ENCODE assay signal across 20 mouse cellular contexts in genomic region chr3:6886200-6887052, GRCm38 (mm10).
DNase-seq lines count a peak whose midpoint lies in the region; ATAC-seq lines count a peak whose summit lies in the region.
"Had no signal": no experiment of that assay in that cellular context is flagged by ENCODE, and none has a peak within 500 bp of the region (broad histone marks: within the 10 kb centered on the region; RNA-seq: fewer than 3 reads in every experiment).

No protein-coding gene starts in this region.

- peak; percentile 62; the same call in 1 of the 2 replicates for ATAC-seq in embryonic facial prominence, embryonic 14.5 days (ENCODE audit: low read depth)
- peak; percentile 84 for ATAC-seq in forebrain, embryonic 12.5 days (ENCODE audit: low FRiP score)
- ATAC-seq in hindbrain, embryonic 13.5 days (ENCODE audit: low FRiP score), result peak; percentile 92
- peak; percentile 71; the same call in 1 of the 2 replicates for ATAC-seq in midbrain, embryonic 16.5 days

- no peaks in the 10 kb centered on the region for H3K36me3 ChIP-seq in embryonic facial prominence, embryonic 14.5 days (ENCODE audit: control insufficient read depth, insufficient read depth, low read length)
- no peaks in the 10 kb centered on the region for H3K36me3 ChIP-seq in embryonic facial prominence, embryonic 10.5 days (replicated peaks)
- no peaks in the 10 kb centered on the region for H3K36me3 ChIP-seq in forebrain, embryonic 12.5 days (replicated peaks)
- no peaks in the 10 kb centered on the region for H3K36me3 ChIP-seq in hindbrain, embryonic 13.5 days
- H3K36me3 ChIP-seq in midbrain, embryonic 16.5 days (ENCODE audit: control insufficient read depth, insufficient read depth, low read length), result no peaks in the 10 kb centered on the region
- H3K36me3 ChIP-seq: embryonic facial prominence, embryonic 12.5 days; heart, embryonic 15.5 days; liver, embryonic 15.5 days had no signal

- no peaks in the 10 kb centered on the region for H3K27me3 ChIP-seq in embryonic facial prominence, embryonic 14.5 days (replicated peaks; ENCODE audit: control insufficient read depth, insufficient read depth, low read length)
- no peaks in the 10 kb centered on the region for H3K27me3 ChIP-seq in embryonic facial prominence, embryonic 10.5 days (replicated peaks; ENCODE audit: low read depth, poor library complexity, severe bottlenecking)
- peaks cover 14% of the 10 kb centered on the region for H3K27me3 ChIP-seq in forebrain, embryonic 12.5 days
- no peaks in the 10 kb centered on the region for H3K27me3 ChIP-seq in hindbrain, embryonic 13.5 days
- no peaks in the 10 kb centered on the region for H3K27me3 ChIP-seq in midbrain, embryonic 16.5 days (ENCODE audit: control insufficient read depth, insufficient read depth, low read depth, low read length)
- H3K27me3 ChIP-seq: embryonic facial prominence, embryonic 12.5 days; heart, embryonic 15.5 days; liver, embryonic 15.5 days had no signal

- H3K27ac ChIP-seq in embryonic facial prominence, embryonic 14.5 days (replicated peaks; ENCODE audit: low read depth, low read length), result no peak overlapping the region
- H3K27ac ChIP-seq in embryonic facial prominence, embryonic 10.5 days (replicated peaks), result no peak overlapping the region
- H3K27ac ChIP-seq in forebrain, embryonic 12.5 days, result no peak overlapping the region
- no peak overlapping the region for H3K27ac ChIP-seq in hindbrain, embryonic 13.5 days
- H3K27ac ChIP-seq in midbrain, embryonic 16.5 days (ENCODE audit: low read length), result no peak overlapping the region
- H3K27ac ChIP-seq: embryonic facial prominence, embryonic 12.5 days; heart, adult 2 months; heart, embryonic 15.5 days; liver, embryonic 15.5 days had no signal

- no peak for DNase-seq in embryonic facial prominence, embryonic 14.5 days (ENCODE audit: low spot score)
- no peak for DNase-seq in embryonic facial prominence, embryonic 10.5 days (ENCODE audit: low spot score)
- DNase-seq in spleen, postnatal 4 days (ENCODE audit: low spot score in 2 of 2), result no peak
- DNase-seq in frontal cortex, postnatal 25 days (ENCODE audit: low spot score in 2 of 2), result no peak
- no peak for DNase-seq in cerebellum, adult 8-10 months
- DNase-seq: adrenal gland, adult 2 months; cerebellum, adult 2 months; gastrocnemius, postnatal 25 days; heart, adult 2 months; kidney, adult 11 months; layer of hippocampus, postnatal 36 days; right cerebral cortex, postnatal 14 days; spleen, adult 18-20 months; thymus, postnatal 4 days had no signal

- WGBS in embryonic facial prominence, embryonic 14.5 days, result 70% methylated on average over 4 of the region's 4 CpGs
- 85% methylated on average over 4 of the region's 4 CpGs for WGBS in embryonic facial prominence, embryonic 10.5 days
- 55% methylated on average over 4 of the region's 4 CpGs for WGBS in forebrain, embryonic 12.5 days
- WGBS in hindbrain, embryonic 13.5 days, result 63% methylated on average over 4 of the region's 4 CpGs
- WGBS in midbrain, embryonic 16.5 days, result 61% methylated on average over 4 of the region's 4 CpGs

- H3K4me1 ChIP-seq in embryonic facial prominence, embryonic 14.5 days (ENCODE audit: control insufficient read depth, insufficient read depth, low read length), result no peaks in the 10 kb centered on the region
- no peaks in the 10 kb centered on the region for H3K4me1 ChIP-seq in embryonic facial prominence, embryonic 10.5 days
- no peaks in the 10 kb centered on the region for H3K4me1 ChIP-seq in forebrain, embryonic 12.5 days
- H3K4me1 ChIP-seq in hindbrain, embryonic 13.5 days (replicated peaks), result peaks cover 8% of the 10 kb centered on the region; the same call in 1 of the 2 replicates
- no peaks in the 10 kb centered on the region for H3K4me1 ChIP-seq in midbrain, embryonic 16.5 days (ENCODE audit: control insufficient read depth, insufficient read depth, low read length)
- H3K4me1 ChIP-seq: embryonic facial prominence, embryonic 12.5 days; heart, embryonic 15.5 days; liver, embryonic 15.5 days had no signal

- no peak overlapping the region for H3K4me2 ChIP-seq in embryonic facial prominence, embryonic 14.5 days (ENCODE audit: low read depth, low read length)
- no peak overlapping the region for H3K4me2 ChIP-seq in forebrain, embryonic 12.5 days
- no peak overlapping the region for H3K4me2 ChIP-seq in hindbrain, embryonic 13.5 days
- no peak overlapping the region for H3K4me2 ChIP-seq in midbrain, embryonic 16.5 days (ENCODE audit: low read length)
- H3K4me2 ChIP-seq: embryonic facial prominence, embryonic 12.5 days; heart, embryonic 15.5 days; liver, embryonic 15.5 days had no signal

- no peak overlapping the region for H3K4me3 ChIP-seq in embryonic facial prominence, embryonic 14.5 days (ENCODE audit: low read depth, low read length)
- no peak overlapping the region for H3K4me3 ChIP-seq in embryonic facial prominence, embryonic 10.5 days
- H3K4me3 ChIP-seq in forebrain, embryonic 12.5 days (replicated peaks), result no peak overlapping the region
- H3K4me3 ChIP-seq in hindbrain, embryonic 13.5 days, result no peak overlapping the region
- H3K4me3 ChIP-seq in midbrain, embryonic 16.5 days (ENCODE audit: low read depth, low read length), result no peak overlapping the region
- H3K4me3 ChIP-seq: embryonic facial prominence, embryonic 12.5 days; heart, adult 2 months; heart, embryonic 15.5 days; liver, embryonic 15.5 days had no signal

- no peak overlapping the region for H3K9ac ChIP-seq in embryonic facial prominence, embryonic 14.5 days (ENCODE audit: low read depth, low read length)
- H3K9ac ChIP-seq in forebrain, embryonic 12.5 days, result no peak overlapping the region
- no peak overlapping the region for H3K9ac ChIP-seq in hindbrain, embryonic 13.5 days
- no peak overlapping the region for H3K9ac ChIP-seq in midbrain, embryonic 16.5 days (ENCODE audit: low read depth, low read length)
- H3K9ac ChIP-seq: embryonic facial prominence, embryonic 12.5 days; heart, embryonic 15.5 days; liver, embryonic 15.5 days had no signal

- no peaks in the 10 kb centered on the region for H3K9me3 ChIP-seq in embryonic facial prominence, embryonic 14.5 days (ENCODE audit: control insufficient read depth, low read length)
- H3K9me3 ChIP-seq in embryonic facial prominence, embryonic 10.5 days, result no peaks in the 10 kb centered on the region
- H3K9me3 ChIP-seq in forebrain, embryonic 12.5 days, result no peaks in the 10 kb centered on the region
- no peaks in the 10 kb centered on the region for H3K9me3 ChIP-seq in hindbrain, embryonic 13.5 days
- H3K9me3 ChIP-seq in midbrain, embryonic 16.5 days (replicated peaks; ENCODE audit: control insufficient read depth, low read length, poor library complexity, severe bottlenecking), result no peaks in the 10 kb centered on the region
- H3K9me3 ChIP-seq: embryonic facial prominence, embryonic 12.5 days; heart, embryonic 15.5 days; liver, embryonic 15.5 days had no signal
